Mouse (Mus musculus): Measurements from ENCODE around the gene Gna11.
A peak's percentile ranks its signal among the peaks of the same experiment; 100 is the strongest.

The Gna11 gene

DNA sequence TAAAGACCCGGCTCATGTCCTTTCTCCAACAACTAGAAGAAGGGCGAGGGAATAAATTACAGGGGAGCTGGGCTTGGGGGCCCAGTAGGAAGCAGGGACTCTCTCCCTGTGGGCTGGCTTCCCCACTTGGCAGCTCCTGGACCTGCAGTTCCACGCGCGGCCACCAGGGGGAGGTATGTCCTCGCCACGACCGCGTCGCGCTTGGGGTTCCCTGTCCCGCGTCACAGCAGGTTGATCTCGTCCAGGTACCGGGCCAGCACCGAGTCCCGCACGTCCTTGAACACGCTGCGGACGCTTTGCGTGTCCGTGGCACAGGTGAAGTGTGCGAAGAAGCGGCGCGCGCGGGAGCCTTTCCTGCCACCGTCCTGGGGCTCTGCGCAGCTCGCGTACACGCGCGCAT, 42.3 kb downstream of the Gna11 start:
- DNase-seq, result peak; percentile 86

DNA sequence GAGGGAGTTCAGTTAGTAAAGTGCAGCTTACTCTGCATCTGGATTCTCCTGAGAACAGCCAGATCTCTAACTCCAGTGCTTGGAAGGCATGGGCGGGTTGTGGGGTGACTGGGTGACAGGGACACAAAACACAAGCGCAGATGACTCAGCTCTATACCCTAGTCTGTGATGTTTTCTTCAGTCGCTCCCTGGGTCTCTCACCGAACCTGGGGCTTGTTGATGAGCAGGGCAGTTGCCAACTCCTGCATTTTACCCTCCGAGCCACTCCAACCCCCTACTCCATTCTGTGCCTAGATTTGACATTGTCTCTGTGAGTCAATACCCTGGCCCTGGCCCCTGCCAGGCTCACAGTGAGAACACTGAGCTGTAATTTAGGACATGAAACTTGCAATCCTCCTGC, 43.1 kb downstream of the Gna11 start:
- DNase-seq, result peak; percentile 30

DNA sequence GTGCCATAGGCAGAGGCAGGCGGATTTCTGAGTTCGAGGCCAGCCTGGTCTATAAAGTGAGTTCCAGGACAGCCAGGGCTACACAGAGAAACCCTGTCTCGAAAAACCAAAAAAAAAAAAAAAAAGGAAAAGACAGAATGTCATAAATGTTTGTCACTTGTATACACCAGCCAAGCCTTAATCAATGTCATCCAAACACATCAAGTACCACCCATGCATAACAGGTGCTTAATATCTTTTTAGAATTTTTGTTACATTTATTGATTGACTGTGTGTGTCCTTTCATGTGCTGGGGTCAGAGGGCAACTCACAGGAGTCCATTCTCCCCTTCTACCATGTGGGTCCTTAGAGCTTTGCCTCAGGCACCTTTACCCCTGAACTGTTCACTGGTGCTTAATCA, 45.0 kb downstream of the Gna11 start, which contains the start of gene S1pr4:
Gene S1pr4, minus strand, starts transcription at position 101 of the 400 bp plus-strand sequence.
- DNase-seq, result no peak

GRCm38 (mm10) chr10:81499250-81499901, 45.6 kb downstream of the Gna11 start:
- peak; percentile 63 for DNase-seq

- DNase-seq, result peak; percentile 65
Measured at GRCm38 (mm10) chr10:81498316-81499249, 46.4 kb downstream of the Gna11 start.

DNA sequence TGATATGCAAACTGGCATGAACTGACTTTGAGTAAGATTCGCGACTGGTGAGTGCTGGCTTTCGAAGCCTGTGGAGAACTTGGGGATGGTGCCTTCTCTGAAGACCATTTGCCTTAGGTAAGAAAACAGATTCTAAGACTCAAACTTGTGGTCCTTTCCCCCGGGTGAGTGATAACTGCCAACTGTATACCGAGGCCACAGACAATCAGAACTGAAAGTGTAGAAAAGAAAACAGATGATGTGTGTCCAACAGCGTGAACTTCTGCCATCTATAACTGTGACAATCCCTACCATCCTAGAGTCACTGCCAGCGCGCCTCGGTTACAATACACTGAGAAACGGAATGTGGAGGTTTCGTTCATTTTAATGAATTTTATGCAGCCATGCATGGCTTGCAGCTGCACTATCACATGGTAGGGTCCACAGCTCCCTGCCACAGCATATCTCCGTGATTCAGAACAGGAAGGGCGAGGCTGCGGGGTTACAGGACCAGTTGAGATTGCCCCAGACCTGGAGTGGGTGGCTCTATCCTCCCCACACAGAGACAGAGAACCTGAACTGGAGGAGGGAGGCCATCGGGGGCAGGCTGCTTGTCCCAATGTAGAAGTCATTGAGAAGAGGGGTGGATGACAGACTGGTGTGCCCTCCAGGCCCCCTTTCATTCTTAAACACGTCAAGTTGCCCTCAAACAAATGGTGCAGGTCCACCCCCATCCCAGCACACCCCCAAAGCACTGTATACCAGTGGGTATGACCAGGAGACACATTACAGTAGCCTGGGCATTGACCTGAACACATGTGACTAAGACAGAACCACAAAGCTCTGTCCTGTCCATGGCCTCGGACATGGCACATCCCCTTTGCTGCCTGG, 47.4 kb downstream of the Gna11 start:
- DNase-seq, result peak; percentile 69

- DNase-seq, result peak; percentile 41
Measured at GRCm38 (mm10) chr10:81496969-81497368, 48.0 kb downstream of the Gna11 start.

DNA sequence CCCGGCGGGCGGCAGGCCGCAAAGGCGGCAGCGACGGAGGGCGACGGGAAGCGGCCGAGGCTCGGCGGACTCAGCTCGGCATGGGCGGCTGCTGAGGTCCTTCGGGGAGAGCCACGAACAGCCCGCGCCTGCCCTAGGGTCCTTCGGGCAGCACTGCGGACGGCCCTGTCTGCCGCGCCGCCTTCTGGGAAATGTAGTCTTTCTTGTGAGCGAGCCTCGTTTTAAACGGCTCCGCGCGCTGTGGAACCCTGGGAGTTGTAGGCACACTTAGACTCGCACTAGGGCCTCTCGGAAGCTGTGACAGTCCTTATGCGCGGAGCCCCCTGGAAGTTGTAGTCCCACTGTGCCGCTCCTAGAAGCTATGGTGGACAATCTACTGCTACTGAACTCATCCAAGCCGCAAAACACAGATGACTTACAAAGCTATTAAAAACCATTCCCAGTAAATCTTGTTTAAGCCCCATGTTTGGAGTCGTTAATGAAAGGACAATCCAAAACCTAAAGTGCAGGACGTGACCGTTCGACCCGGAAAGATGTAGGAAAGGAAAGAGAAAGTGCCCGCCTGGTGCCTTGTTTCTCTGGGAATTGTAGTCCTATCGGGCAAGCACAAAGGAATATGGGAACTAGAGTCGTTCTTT, 48.6 kb downstream of the Gna11 start, which contains the start of gene Ncln:
Gene Ncln, minus strand, starts transcription at position 129 of the 638 bp plus-strand sequence.
- DNase-seq, result peak; percentile 97

GRCm38 (mm10) chr10:81495616-81496263, 49.2 kb downstream of the Gna11 start:
- peak; percentile 78 for DNase-seq

DNA sequence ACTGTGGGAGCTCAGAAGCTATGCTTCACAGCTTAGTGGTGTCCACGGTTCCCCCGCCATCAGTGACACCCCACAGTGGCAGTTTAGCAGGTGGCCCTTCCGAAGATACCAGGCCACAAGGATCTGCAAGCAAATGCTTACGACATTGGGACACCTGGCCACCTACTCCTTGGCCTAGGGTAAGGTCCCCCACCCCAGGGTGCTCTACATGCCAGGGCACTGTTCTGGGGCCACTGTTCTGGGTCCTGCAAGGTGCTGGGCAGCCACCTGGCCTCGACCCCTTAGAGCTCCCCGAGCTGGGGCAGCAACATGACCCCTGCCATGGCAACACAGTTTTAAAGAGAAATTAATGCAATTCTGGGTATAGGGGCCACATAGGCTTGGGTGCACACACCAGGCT, 49.8 kb downstream of the Gna11 start:
- DNase-seq, result no peak

DNA sequence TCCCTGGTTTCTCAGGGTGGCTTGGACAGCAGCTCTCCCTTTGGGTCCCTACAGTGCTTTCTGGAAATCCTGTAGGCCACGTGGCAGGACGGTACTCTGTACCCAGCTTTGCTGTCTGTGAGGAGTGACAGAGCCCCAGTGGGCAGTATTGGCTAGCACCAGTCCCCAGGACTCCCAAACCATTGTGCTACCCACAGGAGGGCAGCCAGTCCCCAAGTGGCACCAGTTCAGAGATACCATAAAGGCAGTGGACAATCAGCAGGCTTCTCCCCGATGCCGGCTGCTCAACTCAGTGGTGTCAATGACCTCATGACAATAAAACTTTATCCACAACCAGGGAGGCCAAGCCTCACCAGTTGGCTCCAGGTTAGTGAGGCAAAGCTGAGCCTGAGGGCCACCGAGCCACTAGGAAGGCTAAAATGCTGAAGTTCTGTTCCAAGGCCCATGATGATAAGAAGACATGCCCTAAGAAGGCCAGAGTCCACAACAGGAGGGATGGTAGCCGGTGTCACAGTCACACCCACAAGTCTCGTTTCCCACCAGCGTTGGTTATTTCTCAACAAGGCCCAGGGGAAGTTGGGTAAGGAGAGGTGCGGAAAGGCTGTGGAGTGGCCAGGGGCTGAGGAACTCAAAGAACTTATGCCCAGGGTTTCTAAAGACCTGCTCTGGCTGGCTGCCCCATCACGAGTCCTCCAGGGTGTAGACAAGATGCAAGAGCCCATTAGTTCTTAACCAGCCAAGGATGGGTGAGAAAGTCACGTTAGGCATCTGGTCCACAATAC, 50.5 kb downstream of the Gna11 start:
- DNase-seq, result peak; percentile 60

DNA sequence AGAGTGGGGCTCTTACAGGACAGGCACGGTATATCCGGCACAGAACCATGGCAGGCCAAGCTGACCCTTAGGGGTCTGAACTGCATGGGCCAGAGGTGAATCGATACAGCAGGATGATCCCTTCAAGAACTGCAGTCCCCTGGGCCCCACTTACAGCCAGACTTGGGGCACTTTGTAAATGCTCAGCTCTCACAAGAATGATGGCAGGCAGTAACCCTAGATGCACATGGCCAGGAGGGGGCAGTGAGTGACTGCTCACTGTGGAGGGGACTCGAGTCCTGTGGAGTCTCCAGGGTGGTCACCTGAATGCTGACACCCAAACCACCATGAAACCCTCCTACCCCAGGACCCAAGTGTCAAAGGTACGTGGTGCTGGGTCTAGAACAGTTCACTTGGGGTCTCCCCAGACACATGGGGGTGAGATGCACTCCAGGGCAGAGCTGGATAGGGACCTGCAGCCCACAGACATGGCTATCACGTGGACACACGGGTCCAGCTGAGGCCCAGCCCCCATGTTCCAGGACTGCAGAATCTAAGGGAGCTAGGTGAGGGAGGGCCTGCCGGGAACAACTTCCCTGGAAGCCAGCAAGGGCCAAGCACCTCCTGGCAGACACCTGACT, 51.3 kb downstream of the Gna11 start:
- peak; percentile 53 for DNase-seq

DNA sequence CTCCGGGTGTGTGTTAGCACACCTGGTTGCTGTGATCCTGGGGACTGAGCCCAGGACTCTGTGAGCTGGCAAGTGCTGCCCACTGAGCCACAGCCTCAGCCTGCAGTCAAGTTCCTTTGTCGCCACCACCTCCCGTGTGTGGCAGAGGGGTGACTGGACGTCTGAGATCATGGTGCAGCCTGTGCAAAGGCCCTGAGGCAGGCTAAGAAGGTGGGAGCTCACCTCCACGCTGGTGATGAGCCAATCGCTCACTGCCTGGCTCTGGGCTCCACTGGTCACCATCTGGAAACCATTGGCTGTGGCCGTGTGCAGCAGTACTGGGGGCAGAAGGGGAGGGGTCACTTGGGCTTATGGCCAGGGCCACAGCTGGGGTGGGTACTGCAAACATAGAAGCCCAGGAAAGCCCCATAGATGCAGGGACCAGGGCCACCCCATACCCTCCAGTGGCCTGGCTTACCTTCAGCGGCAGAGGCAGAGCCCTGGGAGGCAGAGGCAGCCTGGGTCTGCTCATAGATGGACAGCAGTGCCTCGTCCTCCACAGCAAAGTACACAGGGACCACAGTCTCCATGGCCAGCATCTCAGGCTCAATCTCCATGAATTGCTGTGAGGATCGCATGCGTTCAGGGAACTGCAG, 52.3 kb downstream of the Gna11 start:
- DNase-seq, result peak; percentile 53

- peak; percentile 46 for DNase-seq
Measured at GRCm38 (mm10) chr10:81491018-81491417, 54.0 kb downstream of the Gna11 start.

DNA sequence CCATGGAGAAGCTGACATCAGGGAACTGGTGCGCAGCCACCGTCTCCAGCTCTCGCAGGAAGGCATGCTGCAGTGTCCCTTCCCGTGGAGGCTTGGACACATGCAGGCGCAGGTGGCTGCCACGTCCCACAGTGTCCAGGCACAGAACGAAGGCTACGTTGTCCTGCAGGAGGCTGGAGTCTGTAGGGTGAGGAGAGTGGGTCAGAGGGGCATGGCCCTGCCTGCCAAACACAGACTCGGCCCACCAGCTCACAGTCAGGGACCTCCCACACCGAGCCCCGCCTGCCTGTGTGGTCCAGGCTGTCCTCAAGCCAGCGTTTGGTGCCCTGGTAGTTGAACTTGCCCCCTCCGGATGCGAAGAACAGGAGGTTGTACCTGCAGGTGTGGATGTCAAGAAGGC, 55.0 kb downstream of the Gna11 start:
- DNase-seq, result no peak

GRCm38 (mm10) chr10:81488081-81488480, 56.9 kb downstream of the Gna11 start:
- DNase-seq, result no peak

DNA sequence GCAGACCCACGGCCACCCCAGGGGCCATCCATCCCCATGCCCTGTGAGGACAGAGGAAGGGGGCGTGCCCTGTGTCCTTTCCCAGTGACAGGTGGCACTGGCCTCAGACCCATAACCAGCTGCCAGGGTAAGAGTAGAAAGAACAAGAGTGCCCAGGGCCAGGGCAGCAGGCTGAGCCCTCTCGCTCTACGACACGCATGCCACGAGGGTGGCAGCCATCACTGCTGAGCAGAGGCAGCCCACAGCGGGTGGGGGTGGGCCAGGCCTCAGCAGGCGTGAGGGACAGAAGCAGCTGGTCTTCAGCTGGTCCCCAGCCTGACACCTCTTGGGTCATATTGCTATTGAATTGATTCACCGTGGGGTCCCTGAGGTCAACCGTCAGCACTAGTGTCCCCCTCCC, 58.5 kb downstream of the Gna11 start:
- no peak for DNase-seq

DNA sequence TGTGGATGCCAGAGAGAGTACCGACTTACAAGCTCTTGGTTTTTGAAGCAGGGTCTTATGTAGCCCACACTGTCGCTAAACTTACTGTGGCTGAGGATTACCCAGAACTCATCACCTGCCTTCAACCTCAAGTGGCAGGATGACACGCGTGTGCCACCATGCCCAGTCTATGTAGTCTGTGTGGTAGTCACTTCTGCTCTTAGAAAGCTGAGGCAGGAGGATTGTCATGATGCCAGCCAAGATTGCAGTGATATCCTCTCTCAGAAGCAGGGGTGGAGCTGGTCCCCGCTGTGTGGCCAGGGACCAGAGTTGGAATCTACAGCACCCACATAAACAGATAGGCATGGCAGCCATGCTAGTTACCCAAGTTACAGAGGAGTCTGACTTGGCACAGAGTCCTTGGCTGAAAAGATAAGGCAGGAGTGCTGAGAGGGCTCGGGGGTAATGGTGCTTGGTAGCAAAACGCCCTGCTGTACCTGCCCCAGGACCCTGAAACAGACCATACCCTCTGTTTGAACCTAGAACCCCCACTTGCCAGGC, 59.4 kb downstream of the Gna11 start:
- DNase-seq, result no peak

DNA sequence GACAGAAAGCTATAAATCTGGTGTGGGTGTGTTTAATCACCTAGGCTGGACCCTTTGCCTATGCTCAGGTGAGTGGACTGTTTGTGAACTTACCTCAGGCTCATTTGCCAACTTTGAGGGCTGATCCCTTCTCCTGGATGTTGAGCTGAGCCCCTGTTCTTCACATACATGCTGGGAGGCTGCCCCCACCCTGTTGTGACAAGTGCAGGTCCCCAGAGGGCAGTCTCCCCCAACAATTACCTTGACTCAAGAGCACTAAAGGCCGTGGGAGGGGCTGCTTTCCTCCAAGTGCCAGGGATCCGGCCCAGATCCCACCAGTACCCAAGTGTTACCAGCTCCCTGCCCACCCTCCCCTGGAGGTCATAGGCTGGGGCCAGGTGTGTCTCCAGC, 59.9 kb downstream of the Gna11 start:
- DNase-seq, result no peak

Measured in cerebellum, adult 11-12 months (tissue).